Comparison of ENCODE assay signal across 26 mouse cellular contexts in genomic region chr7:90320124-90320523, GRCm38 (mm10). TPM values are rescaled to one million over a fixed set of nuclear protein-coding genes. Genes with fewer than 3 reads are reported as not detected.
DNase-seq lines count a peak whose midpoint lies in the region; ATAC-seq and TF ChIP-seq lines count a peak whose summit lies in the region.
"Had no signal": no experiment of that assay in that cellular context is flagged by ENCODE, and none has a peak within 500 bp of the region (broad histone marks: within the 10 kb centered on the region; RNA-seq: fewer than 3 reads in every experiment).

No protein-coding gene starts in this region.

- H3K4me2 ChIP-seq in midbrain, embryonic 11.5 days: no peak overlapping the region
- no peak overlapping the region for H3K4me2 ChIP-seq in midbrain, embryonic 15.5 days
- H3K4me2 ChIP-seq in limb, embryonic 14.5 days (replicated peaks; ENCODE audit: low read depth, low read length, severe bottlenecking): no peak overlapping the region
- H3K4me2 ChIP-seq: embryonic facial prominence, embryonic 13.5 days; embryonic facial prominence, embryonic 15.5 days; forebrain, embryonic 13.5 days; forebrain, embryonic 15.5 days had no signal

- H3K9me3 ChIP-seq in midbrain, embryonic 11.5 days (ENCODE audit: control insufficient read depth, low read length): no peaks in the 10 kb centered on the region
- H3K9me3 ChIP-seq in midbrain, embryonic 15.5 days: no peaks in the 10 kb centered on the region
- no peaks in the 10 kb centered on the region for H3K9me3 ChIP-seq in limb, embryonic 14.5 days (ENCODE audit: control insufficient read depth, low read length)
- H3K9me3 ChIP-seq: embryonic facial prominence, embryonic 13.5 days; embryonic facial prominence, embryonic 15.5 days; forebrain, embryonic 13.5 days; forebrain, embryonic 15.5 days had no signal

- H3K9ac ChIP-seq in midbrain, embryonic 11.5 days (ENCODE audit: low read length): no peak overlapping the region
- no peak overlapping the region for H3K9ac ChIP-seq in midbrain, embryonic 15.5 days
- no peak overlapping the region for H3K9ac ChIP-seq in limb, embryonic 14.5 days (ENCODE audit: low read depth, low read length, severe bottlenecking)
- H3K9ac ChIP-seq: embryonic facial prominence, embryonic 13.5 days; embryonic facial prominence, embryonic 15.5 days; forebrain, embryonic 13.5 days; forebrain, embryonic 15.5 days; forebrain, postnatal 0 days had no signal

- no peak overlapping the region for H3K27ac ChIP-seq in midbrain, embryonic 11.5 days (ENCODE audit: low read depth, low read length)
- no peak overlapping the region for H3K27ac ChIP-seq in midbrain, embryonic 15.5 days
- H3K27ac ChIP-seq in limb, embryonic 14.5 days (replicated peaks; ENCODE audit: low read depth, low read length): no peak overlapping the region
- no peak overlapping the region for H3K27ac ChIP-seq in cerebellum, adult 2 months (ENCODE audit: insufficient read depth, low read length)
- H3K27ac ChIP-seq: embryonic facial prominence, embryonic 13.5 days; embryonic facial prominence, embryonic 15.5 days; forebrain, embryonic 13.5 days; forebrain, embryonic 15.5 days had no signal

- no peak for TF ChIP-seq CTCF in cerebellum, adult 2 months (IDR thresholded peaks at IDR 0.05; ENCODE audit: borderline replicate concordance, insufficient read depth, low read depth, low read length)

- H3K27me3 ChIP-seq in midbrain, embryonic 11.5 days (ENCODE audit: control insufficient read depth, insufficient read depth, low read length): no peaks in the 10 kb centered on the region
- no peaks in the 10 kb centered on the region for H3K27me3 ChIP-seq in midbrain, embryonic 15.5 days (replicated peaks)
- no peaks in the 10 kb centered on the region for H3K27me3 ChIP-seq in limb, embryonic 14.5 days (ENCODE audit: control insufficient read depth, insufficient read depth, low read length)
- H3K27me3 ChIP-seq in cerebellum, adult 2 months (ENCODE audit: control insufficient read depth, insufficient read depth, low read length): no peaks in the 10 kb centered on the region
- H3K27me3 ChIP-seq: embryonic facial prominence, embryonic 13.5 days; embryonic facial prominence, embryonic 15.5 days; forebrain, embryonic 13.5 days; forebrain, embryonic 15.5 days had no signal

- TF ChIP-seq POLR2A in limb, embryonic 14.5 days (IDR thresholded peaks at IDR 0.05; ENCODE audit: borderline replicate concordance, extremely low read depth, insufficient read depth, insufficient read length): no peak
- no peak for TF ChIP-seq POLR2A in cerebellum, adult 2 months (IDR thresholded peaks at IDR 0.05; ENCODE audit: borderline replicate concordance, insufficient read depth, low read length)

- H3K36me3 ChIP-seq in midbrain, embryonic 11.5 days (ENCODE audit: control insufficient read depth, insufficient read depth, low read length): no peaks in the 10 kb centered on the region
- no peaks in the 10 kb centered on the region for H3K36me3 ChIP-seq in midbrain, embryonic 15.5 days (replicated peaks)
- no peaks in the 10 kb centered on the region for H3K36me3 ChIP-seq in limb, embryonic 14.5 days (ENCODE audit: control insufficient read depth, insufficient read depth, low read length)
- H3K36me3 ChIP-seq: embryonic facial prominence, embryonic 13.5 days; embryonic facial prominence, embryonic 15.5 days; forebrain, embryonic 15.5 days had no signal

- H3K4me3 ChIP-seq in midbrain, embryonic 11.5 days (ENCODE audit: low read depth, low read length): no peak overlapping the region
- no peak overlapping the region for H3K4me3 ChIP-seq in midbrain, embryonic 15.5 days
- no peak overlapping the region for H3K4me3 ChIP-seq in limb, embryonic 14.5 days (replicated peaks; ENCODE audit: low read length)
- H3K4me3 ChIP-seq in cerebellum, adult 2 months (replicated peaks; ENCODE audit: insufficient read depth, low read depth, low read length): no peak overlapping the region
- H3K4me3 ChIP-seq: embryonic facial prominence, embryonic 13.5 days; embryonic facial prominence, embryonic 15.5 days; forebrain, embryonic 13.5 days; forebrain, embryonic 15.5 days had no signal

- no peak for ATAC-seq in midbrain, embryonic 11.5 days (ENCODE audit: low FRiP score)
- no peak for ATAC-seq in midbrain, embryonic 15.5 days (replicated peaks)
- 0 out of 2 replicates have a peak, but pooled peaks have one; percentile 50 for ATAC-seq in limb, embryonic 14.5 days (ENCODE audit: low FRiP score, low read depth)
- ATAC-seq: forebrain, embryonic 13.5 days; forebrain, embryonic 15.5 days; forebrain, postnatal 0 days had no signal

- H3K4me1 ChIP-seq in midbrain, embryonic 11.5 days (ENCODE audit: control insufficient read depth, insufficient read depth, low read length): no peaks in the 10 kb centered on the region
- no peaks in the 10 kb centered on the region for H3K4me1 ChIP-seq in midbrain, embryonic 15.5 days
- H3K4me1 ChIP-seq in limb, embryonic 14.5 days (ENCODE audit: control insufficient read depth, insufficient read depth, low read length): no peaks in the 10 kb centered on the region
- no peaks in the 10 kb centered on the region for H3K4me1 ChIP-seq in cerebellum, adult 2 months (ENCODE audit: control insufficient read depth, insufficient read depth, low read length)
- H3K4me1 ChIP-seq: embryonic facial prominence, embryonic 13.5 days; embryonic facial prominence, embryonic 15.5 days; forebrain, embryonic 13.5 days; forebrain, embryonic 15.5 days had no signal

- 49% methylated on average over 5 of the region's 5 CpGs for WGBS in midbrain, embryonic 11.5 days
- 44% methylated on average over 5 of the region's 5 CpGs for WGBS in midbrain, embryonic 15.5 days
- WGBS in limb, embryonic 14.5 days: 43% methylated on average over 5 of the region's 5 CpGs
- WGBS in cerebellum, adult 2 months: 61% methylated on average over 5 of the region's 5 CpGs

- peak; percentile 81 for DNase-seq in midbrain, embryonic 11.5 days (ENCODE audit: low spot score, missing footprints)
- DNase-seq in limb, embryonic 14.5 days (ENCODE audit: low spot score): no peak
- no peak for DNase-seq in cerebellum, adult 2 months
- DNase-seq in heart, postnatal 4 days: no peak
- DNase-seq: adrenal gland, adult 2 months; adrenal gland, postnatal 10 days; adrenal gland, postnatal 25 days; cerebellum, adult 11-12 months; cerebellum, adult 8-10 months; cerebellum, adult 9-11 months; cerebellum, postnatal 14 days; cerebellum, postnatal 36 days; embryo, embryonic 11 days; forebrain, postnatal 0 days had no signal

RNA-seq across cellular contexts. Expression of gene Sytl2, which starts 18.1 kb away (rescaled TPM):
- polyA plus RNA-seq in midbrain, embryonic 11.5 days (2014; fragmentation: Nextera tagmentation; extraction: Ambion mirVana): 3.8 and 4.7 TPM in 2 replicates
- polyA plus RNA-seq in midbrain, embryonic 15.5 days (2015; fragmentation: Nextera tagmentation; extraction: Ambion mirVana): 5.0 and 7.2 TPM in 2 replicates
- polyA plus RNA-seq in limb, embryonic 14.5 days (2012; rRNA removed): 21.6 and 25.7 TPM in 2 replicates
- polyA plus RNA-seq in limb, embryonic 14.5 days (2014; fragmentation: Nextera tagmentation; extraction: Ambion mirVana): 18.0 and 21.9 TPM in 2 replicates
- polyA plus RNA-seq in cerebellum, adult 2 months (2012; rRNA removed): 39.9 and 44.8 TPM in 2 replicates
- 10 to 100 TPM; 15.5 to 15.9 TPM for total RNA-seq in heart, postnatal 4 days (2021)
- total RNA-seq: common myeloid progenitor, adult 5-6 weeks; MEL had no signal

RNA-seq across cellular contexts. Expression of gene Ccdc83, which starts 54.5 kb away (rescaled TPM):
- 0.11 TPM in 1 of 2 replicates, not detected in the other for polyA plus RNA-seq in midbrain, embryonic 11.5 days (2014; fragmentation: Nextera tagmentation; extraction: Ambion mirVana)
- polyA plus RNA-seq in midbrain, embryonic 15.5 days (2015; fragmentation: Nextera tagmentation; extraction: Ambion mirVana): not detected in 2 replicates
- polyA plus RNA-seq in limb, embryonic 14.5 days (2012; rRNA removed): 0.14 TPM in 1 of 2 replicates, not detected in the other
- not detected in 2 replicates for polyA plus RNA-seq in limb, embryonic 14.5 days (2014; fragmentation: Nextera tagmentation; extraction: Ambion mirVana)
- polyA plus RNA-seq in cerebellum, adult 2 months (2012; rRNA removed): 0.10 TPM in 1 of 2 replicates, not detected in the other
- total RNA-seq in heart, postnatal 4 days (2021): not detected
- total RNA-seq: adrenal gland, adult 2 months; adrenal gland, postnatal 10 days; adrenal gland, postnatal 25 days; adrenal gland, postnatal 4 days; common myeloid progenitor, adult 5-6 weeks; forebrain, postnatal 0 days; MEL had no signal
- polyA plus RNA-seq: adrenal gland, adult 2 months; brain, embryonic 14.5 days; C2C12; embryonic facial prominence, embryonic 11.5 days; embryonic facial prominence, embryonic 13.5 days; forebrain, embryonic 11.5 days; forebrain, embryonic 13.5 days; forebrain, embryonic 15.5 days; forebrain, postnatal 0 days had no signal
